ENCODE assay signal across 27 mouse cellular contexts in the genomic region with DNA sequence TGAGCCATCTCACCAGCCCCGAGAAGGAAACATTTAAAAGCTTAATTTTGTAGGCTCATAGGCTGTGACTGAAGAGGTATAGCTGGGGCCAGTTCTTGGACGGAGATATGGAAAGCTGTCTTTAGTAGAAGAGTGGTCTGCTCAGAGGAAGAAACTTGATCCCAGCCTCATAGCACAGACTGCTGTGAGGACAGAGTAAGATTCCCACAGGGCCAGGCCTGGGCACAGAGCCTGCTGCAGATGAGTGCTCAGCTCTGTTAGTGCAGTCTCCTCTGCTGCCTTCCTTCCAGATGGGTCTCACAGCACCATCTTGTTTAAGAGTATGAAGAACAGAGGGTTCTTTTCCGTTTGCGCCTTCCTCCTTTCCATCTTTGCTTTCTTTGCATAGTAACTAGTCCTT. TPM values are rescaled to one million over a fixed set of nuclear protein-coding genes. Genes with fewer than 3 reads are reported as not detected.
DNase-seq lines count a peak whose midpoint lies in the region; ATAC-seq and TF ChIP-seq lines count a peak whose summit lies in the region.
"Had no signal": no experiment of that assay in that cellular context is flagged by ENCODE, and none has a peak within 500 bp of the region (broad histone marks: within the 10 kb centered on the region; RNA-seq: fewer than 3 reads in every experiment).

No protein-coding gene starts in this region.

- no peaks in the 10 kb centered on the region for H3K27me3 ChIP-seq in limb, embryonic 15.5 days
- H3K27me3 ChIP-seq in kidney, embryonic 14.5 days (ENCODE audit: control insufficient read depth, insufficient read depth, low read length), result no peaks in the 10 kb centered on the region
- H3K27me3 ChIP-seq: CH12.LX; forebrain, embryonic 15.5 days; heart, embryonic 12.5 days; hindbrain, embryonic 12.5 days; kidney, embryonic 15.5 days; liver, embryonic 13.5 days; midbrain, embryonic 12.5 days; neural tube, embryonic 15.5 days had no signal

- H3K27ac ChIP-seq in gastrocnemius, adult 2 months, result no peak overlapping the region
- no peak overlapping the region for H3K27ac ChIP-seq in limb, embryonic 15.5 days
- H3K27ac ChIP-seq in kidney, embryonic 14.5 days (ENCODE audit: low read depth, low read length), result no peak overlapping the region
- H3K27ac ChIP-seq: forebrain, embryonic 15.5 days; hindbrain, embryonic 12.5 days; kidney, embryonic 15.5 days; liver, embryonic 13.5 days; midbrain, embryonic 12.5 days; neural tube, embryonic 15.5 days had no signal

- TF ChIP-seq CTCF in gastrocnemius, adult 2 months (IDR thresholded peaks at IDR 0.05), result no peak

- no peaks in the 10 kb centered on the region for H3K4me1 ChIP-seq in limb, embryonic 15.5 days
- no peaks in the 10 kb centered on the region for H3K4me1 ChIP-seq in kidney, embryonic 14.5 days (ENCODE audit: control insufficient read depth, insufficient read depth, low read length)
- H3K4me1 ChIP-seq: forebrain, embryonic 15.5 days; heart, embryonic 12.5 days; hindbrain, embryonic 12.5 days; kidney, embryonic 15.5 days; liver, embryonic 13.5 days; midbrain, embryonic 12.5 days; neural tube, embryonic 15.5 days had no signal

- no peaks in the 10 kb centered on the region for H3K9me3 ChIP-seq in limb, embryonic 15.5 days
- H3K9me3 ChIP-seq in kidney, embryonic 14.5 days (ENCODE audit: control insufficient read depth, low read length), result no peaks in the 10 kb centered on the region
- H3K9me3 ChIP-seq: forebrain, embryonic 15.5 days; G1E; heart, embryonic 12.5 days; hindbrain, embryonic 12.5 days; kidney, embryonic 15.5 days; liver, embryonic 13.5 days; midbrain, embryonic 12.5 days; neural tube, embryonic 15.5 days had no signal

- intact Hi-C loops in gastrocnemius, adult 2 months (cut with DNase I), result no loop called here

- no peak overlapping the region for H3K9ac ChIP-seq in limb, embryonic 15.5 days
- no peak overlapping the region for H3K9ac ChIP-seq in kidney, embryonic 14.5 days (ENCODE audit: low read depth, low read length)
- H3K9ac ChIP-seq: forebrain, embryonic 15.5 days; heart, embryonic 12.5 days; hindbrain, embryonic 12.5 days; kidney, embryonic 15.5 days; liver, embryonic 13.5 days; lung, embryonic 14.5 days; midbrain, embryonic 12.5 days; neural tube, embryonic 15.5 days had no signal

- ATAC-seq in limb, embryonic 15.5 days (ENCODE audit: insufficient number of reproducible peaks, low FRiP score, low TSS enrichment, low read depth), result 0 out of 2 replicates have a peak, but pooled peaks have one; percentile 14
- no peak for ATAC-seq in kidney, embryonic 14.5 days (ENCODE audit: low FRiP score, low TSS enrichment)
- ATAC-seq: activated CD4-positive, CD25-positive, alpha-beta regulatory T cell, adult 4 months; forebrain, embryonic 15.5 days; intestine, postnatal 0 days had no signal

- no peak overlapping the region for H3K4me2 ChIP-seq in limb, embryonic 15.5 days
- no peak overlapping the region for H3K4me2 ChIP-seq in kidney, embryonic 14.5 days (replicated peaks; ENCODE audit: low read depth, low read length)
- H3K4me2 ChIP-seq: forebrain, embryonic 15.5 days; heart, embryonic 12.5 days; hindbrain, embryonic 12.5 days; kidney, embryonic 15.5 days; liver, embryonic 13.5 days; lung, embryonic 14.5 days; midbrain, embryonic 12.5 days; neural tube, embryonic 15.5 days had no signal

- no peaks in the 10 kb centered on the region for H3K36me3 ChIP-seq in limb, embryonic 15.5 days
- peaks cover 7% of the 10 kb centered on the region for H3K36me3 ChIP-seq in kidney, embryonic 14.5 days (ENCODE audit: control insufficient read depth, insufficient read depth, low read length)

- H3K4me3 ChIP-seq in gastrocnemius, adult 2 months, result no peak overlapping the region
- H3K4me3 ChIP-seq in limb, embryonic 15.5 days, result no peak overlapping the region
- H3K4me3 ChIP-seq in kidney, embryonic 14.5 days (ENCODE audit: low read length), result no peak overlapping the region
- H3K4me3 ChIP-seq: forebrain, embryonic 15.5 days; heart, embryonic 12.5 days; hindbrain, embryonic 12.5 days; kidney, embryonic 15.5 days; liver, embryonic 13.5 days; midbrain, embryonic 12.5 days; neural tube, embryonic 15.5 days had no signal

- DNase-seq in gastrocnemius, adult 2 months, result peak; percentile 32
- no peak for DNase-seq in gastrocnemius, adult 8-10 months (ENCODE audit: low spot score in 2 of 2)
- DNase-seq in layer of hippocampus, adult 9-11 months, result peak; percentile 37
- DNase-seq in layer of hippocampus, adult 9-10 months (ENCODE audit: low spot score), result no peak
- peak; percentile 26 for DNase-seq in brain, adult 2 months (ENCODE audit: low read depth, low spot score)
- DNase-seq: adrenal gland, postnatal 14 days; cerebellum, adult 8-10 months; cerebellum, postnatal 36 days; embryo, embryonic 11 days; heart, postnatal 14 days; kidney, postnatal 36 days; liver, embryonic 13.5 days; lung, embryonic 14.5 days; right cerebral cortex, adult 18-20 months; thymus, adult 18-20 months had no signal

- 76% methylated on average over 4 of the region's 4 CpGs for WGBS in limb, embryonic 15.5 days
- WGBS in kidney, embryonic 14.5 days, result 86% methylated on average over 4 of the region's 4 CpGs

RNA-seq across cellular contexts. Expression of a gene that starts 9.4 kb away (rescaled TPM):
- 1 to 10 TPM; 3.3 to 3.6 TPM for total RNA-seq in gastrocnemius, adult 2 months (2021)
- 1 to 10 TPM; 3.5 to 5.7 (median 4.2) TPM for total RNA-seq in gastrocnemius, adult 8-10 months (2022)
- polyA plus RNA-seq in limb, embryonic 15.5 days (2015; fragmentation: Nextera tagmentation; extraction: Ambion mirVana), result 19.1 and 23.7 TPM in 2 replicates
- 20.6 and 41.4 TPM in 2 replicates for polyA plus RNA-seq in kidney, embryonic 14.5 days (2014; fragmentation: Nextera tagmentation; extraction: Ambion mirVana)

RNA-seq across cellular contexts. Expression of a gene that starts 27.2 kb away (rescaled TPM):
- total RNA-seq in gastrocnemius, adult 2 months (2021), result 1 to 10 TPM; 2.6 to 5.5 TPM
- total RNA-seq in gastrocnemius, adult 8-10 months (2022), result 1 to 10 TPM; 3.1 to 7.4 (median 4.3) TPM
- 47.7 and 48.2 TPM in 2 replicates for polyA plus RNA-seq in limb, embryonic 15.5 days (2015; fragmentation: Nextera tagmentation; extraction: Ambion mirVana)
- 64.1 and 70.5 TPM in 2 replicates for polyA plus RNA-seq in kidney, embryonic 14.5 days (2014; fragmentation: Nextera tagmentation; extraction: Ambion mirVana)

RNA-seq across cellular contexts. Expression of a gene that starts 27.7 kb away (rescaled TPM):
- under 1 TPM; 0.10 to 0.22 TPM for total RNA-seq in gastrocnemius, adult 2 months (2021)
- under 1 TPM; 0.10 to 0.15 (median 0.11) TPM for total RNA-seq in gastrocnemius, adult 8-10 months (2022)
- 7.0 and 7.2 TPM in 2 replicates for polyA plus RNA-seq in limb, embryonic 15.5 days (2015; fragmentation: Nextera tagmentation; extraction: Ambion mirVana)
- polyA plus RNA-seq in kidney, embryonic 14.5 days (2014; fragmentation: Nextera tagmentation; extraction: Ambion mirVana), result 9.2 and 20.5 TPM in 2 replicates

RNA-seq across cellular contexts. Expression of a gene that starts 49.7 kb away (rescaled TPM):
- total RNA-seq in gastrocnemius, adult 2 months (2021), result 1 to 10 TPM; 7.6 to 8.9 TPM
- total RNA-seq in gastrocnemius, adult 8-10 months (2022), result 1 to 10 TPM; 7.9 to 9.6 (median 9.1) TPM
- 18.9 and 20.0 TPM in 2 replicates for polyA plus RNA-seq in limb, embryonic 15.5 days (2015; fragmentation: Nextera tagmentation; extraction: Ambion mirVana)
- polyA plus RNA-seq in kidney, embryonic 14.5 days (2014; fragmentation: Nextera tagmentation; extraction: Ambion mirVana), result 17.3 and 24.7 TPM in 2 replicates

Comparison
In these comparisons a context has a peak if more than half of its experiments do, and no peak if none do; other contexts are left out.
1. DNase-seq: peak in gastrocnemius, adult 2 months (single experiment), layer of hippocampus, adult 9-11 months (single experiment) and brain, adult 2 months (single experiment); none in gastrocnemius, adult 8-10 months (0 of 2) and layer of hippocampus, adult 9-10 months (single experiment).